Mouse (Mus musculus): ENCODE measurements around the gene Spx.

GRCm38 (mm10) chr6:142394669-142395068 lies 18.6 kb upstream of the Spx start:
- TF ChIP-seq CTCF (IDR thresholded peaks at IDR 0.05; ENCODE audit: low read depth, low read length) (no peak), GATA2 (IDR thresholded peaks at IDR 0.05; ENCODE audit: borderline replicate concordance, low read depth, low read length) (no peak), TAL1 (conservative IDR thresholded peaks at IDR 0.05; ENCODE audit: low read depth, low read length) (no peak), POLR2AphosphoS5 (IDR thresholded peaks at IDR 0.05; ENCODE audit: insufficient replicate concordance, low read depth, low read length) (no peak)

All from G1E (cell line).